Mouse (Mus musculus): ENCODE data around the gene Ms4a1.
"Not testable (repeated sequence)": the region's sequence is repeated elsewhere in the genome, so short reads cannot be mapped to it uniquely, and the experiment has no call there.

DNA sequence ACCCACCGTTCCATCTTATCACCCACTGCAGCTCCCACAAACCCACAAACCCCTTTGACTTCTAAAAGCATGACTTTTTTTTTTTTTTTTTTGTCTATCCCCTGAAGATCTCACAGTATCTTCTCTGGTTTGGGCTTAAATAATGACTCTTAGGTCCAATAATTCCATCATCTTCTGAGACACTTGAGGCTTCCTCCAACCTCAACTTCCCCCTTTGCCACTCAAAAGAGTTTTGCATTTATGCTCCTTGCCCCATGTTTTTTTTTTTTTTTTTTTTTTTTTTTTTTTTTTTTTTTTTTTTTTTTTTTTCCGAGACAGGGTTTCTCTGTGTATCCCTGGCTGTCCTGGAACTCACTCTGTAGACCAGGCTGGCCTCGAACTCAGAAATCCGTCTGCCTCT lies 3.1 kb downstream of the Ms4a1 start:
- TF ChIP-seq CTCF (IDR thresholded peaks at IDR 0.05; ENCODE audit: borderline replicate concordance, insufficient read depth, low read length); POLR2A (IDR thresholded peaks at IDR 0.05; ENCODE audit: low read depth, low read length): not testable (repeated sequence)
